Mouse (Mus musculus) ES-Bruce4 (cell line): ENCODE data around the gene Grwd1.

Experiments used
- CTCF ChIP-seq: IDR thresholded peaks from one replicate; pipeline ENCODE4 v1.8.1; 2011; ENCODE audit warnings: low read depth, low read length
- EP300 ChIP-seq: IDR thresholded peaks from 2 replicates; pipeline ENCODE4 v1.6.1; 2011; ENCODE audit warnings: low read depth, low read length; ENCODE audit not compliant: insufficient read depth
- POLR2A ChIP-seq: IDR thresholded peaks from one replicate; pipeline ENCODE4 v1.8.1; 2011; ENCODE audit warnings: low read length; ENCODE audit not compliant: insufficient read depth

- TF ChIP-seq CTCF (no peak), EP300 (no peak), POLR2A (no peak)
Measured at GRCm38 (mm10) chr7:45862804-45863203, 32.1 kb upstream of the Grwd1 start.
